Mouse (Mus musculus): ENCODE measurements around the gene Tspan3. TPM values are rescaled to one million over a fixed set of nuclear protein-coding genes. Genes with fewer than 3 reads are reported as not detected.
A peak's percentile ranks its signal among the peaks of the same experiment; 100 is the strongest.

Tspan3 gene
- polyA plus RNA-seq, 1 experiment from 2014 or later: 689 TPM

DNA sequence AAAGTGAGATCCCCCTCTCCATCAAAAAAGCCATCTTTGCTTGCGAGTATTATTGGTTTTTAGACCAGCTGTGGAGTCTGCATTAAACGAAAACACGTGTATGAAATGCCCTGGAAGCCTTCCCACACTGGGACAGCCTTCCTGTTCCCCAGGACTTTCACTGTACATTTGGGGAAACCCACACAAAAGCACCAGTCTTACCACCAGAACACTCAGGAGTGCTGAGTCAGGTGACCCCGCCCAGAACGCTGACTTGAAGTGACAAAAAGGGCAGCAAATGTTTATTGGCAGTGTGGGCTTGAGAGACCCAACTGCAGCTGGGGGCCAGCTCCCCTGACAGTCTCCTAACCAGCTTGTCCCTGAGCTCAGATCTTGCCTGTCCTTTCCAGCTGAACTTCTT is 884 bp upstream of the Tspan3 start:
- no peak for ATAC-seq
- H3K9ac ChIP-seq (ENCODE audit: low read depth, low read length): no peak overlapping the region
- 69% methylated on average over 5 of the region's 5 CpGs for WGBS
- no peaks in the 10 kb centered on the region for H3K36me3 ChIP-seq (ENCODE audit: control insufficient read depth, insufficient read depth, low read length)
- H3K27ac ChIP-seq (ENCODE audit: low read depth, low read length): no peak overlapping the region
- peaks cover 5% of the 10 kb centered on the region; the same call in 1 of the 2 replicates for H3K4me1 ChIP-seq (ENCODE audit: control insufficient read depth, insufficient read depth, low read depth, low read length)
- H3K9me3 ChIP-seq (ENCODE audit: control insufficient read depth, low read length): no peaks in the 10 kb centered on the region
- H3K4me3 ChIP-seq (ENCODE audit: low read length): no peak overlapping the region
- H3K27me3 ChIP-seq (replicated peaks; ENCODE audit: control insufficient read depth, insufficient read depth, low read length): no peaks in the 10 kb centered on the region
- H3K4me2 ChIP-seq (ENCODE audit: low read length): no peak overlapping the region

DNA sequence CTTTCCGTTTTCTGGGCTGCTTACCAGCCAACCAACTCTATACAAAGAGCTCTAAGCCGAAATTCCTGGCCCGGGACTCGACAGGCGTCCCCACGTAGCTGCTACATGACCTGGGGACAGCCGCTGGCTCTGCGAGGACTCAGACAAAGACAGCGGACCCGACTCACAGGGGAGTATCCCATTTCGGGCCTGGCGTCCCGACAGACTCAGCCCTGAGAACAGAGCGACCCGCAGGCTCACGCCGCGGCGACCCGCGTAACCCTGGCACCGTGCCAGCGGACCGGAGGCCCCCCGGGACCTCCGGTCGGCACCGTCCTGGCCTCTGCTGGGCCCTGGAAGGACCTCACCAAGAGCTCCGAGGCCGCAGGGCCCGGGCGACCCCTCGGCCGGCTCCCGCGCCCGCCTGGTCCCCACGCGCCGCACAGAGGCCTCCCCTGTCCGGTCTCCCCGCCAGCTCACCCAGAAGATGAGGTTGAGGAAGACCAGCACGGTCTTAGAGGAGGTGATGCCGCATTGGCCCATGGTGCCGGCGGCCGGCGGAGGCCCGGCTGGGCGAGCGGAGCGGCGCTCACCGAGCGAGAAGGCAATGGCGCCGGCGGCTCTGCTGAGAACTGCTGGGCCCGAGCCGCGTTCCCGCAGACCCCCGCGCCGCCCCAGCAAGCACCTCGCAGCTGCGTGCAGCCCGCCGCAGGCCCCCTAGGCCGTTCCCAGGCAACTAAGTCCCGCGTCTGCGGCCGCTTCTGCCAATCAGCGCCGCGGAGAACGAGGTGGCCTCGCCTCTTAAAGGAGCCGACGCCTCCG is 4.7 kb downstream of the Tspan3 start:
- Histone ChIP-seq H3K27me3 (replicated peaks; ENCODE audit: control insufficient read depth, insufficient read depth, low read length) (no peaks in the 10 kb centered on the region), H3K4me1 (ENCODE audit: control insufficient read depth, insufficient read depth, low read depth, low read length) (peaks cover 23% of the 10 kb centered on the region), H3K36me3 (ENCODE audit: control insufficient read depth, insufficient read depth, low read length) (no peaks in the 10 kb centered on the region), H3K4me2 (ENCODE audit: low read length) (peak overlapping the region; percentile 78), H3K4me3 (ENCODE audit: low read length) (peak overlapping the region; percentile 99), H3K27ac (ENCODE audit: low read depth, low read length) (peak overlapping the region; percentile 98), H3K9me3 (ENCODE audit: control insufficient read depth, low read length) (no peaks in the 10 kb centered on the region), H3K9ac (ENCODE audit: low read depth, low read length) (peak overlapping the region; percentile 100)
- ATAC-seq: peak; percentile 98
- under 1% methylated on average over 77 of the region's 82 CpGs for WGBS

DNA sequence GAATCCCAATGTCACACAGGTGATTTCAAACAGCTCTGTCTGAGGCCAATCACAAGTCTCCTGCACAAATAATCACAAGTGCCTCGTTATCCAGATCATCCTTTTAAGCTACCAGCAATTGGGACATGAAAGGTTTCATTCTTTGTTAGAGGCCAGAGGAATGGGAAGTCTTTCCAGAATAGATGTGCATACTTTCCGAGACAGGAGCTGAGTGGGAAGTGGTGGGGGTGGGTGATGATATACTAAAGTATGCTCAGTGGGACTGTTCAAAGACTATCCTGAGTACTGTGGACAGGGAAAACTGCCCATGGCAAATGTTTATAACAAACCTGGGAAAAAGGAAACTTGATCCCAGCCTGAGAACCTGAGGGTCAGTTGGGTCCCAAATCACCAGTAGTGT is 5.8 kb downstream of the Tspan3 start:
- H3K27me3 ChIP-seq (replicated peaks; ENCODE audit: control insufficient read depth, insufficient read depth, low read length): no peaks in the 10 kb centered on the region
- WGBS: 3% methylated on average over 2 of the region's 2 CpGs
- ATAC-seq: no peak
- H3K4me3 ChIP-seq (ENCODE audit: low read length): peak overlapping the region; percentile 99
- H3K9ac ChIP-seq (ENCODE audit: low read depth, low read length): peak overlapping the region; percentile 52; the same call in 1 of the 2 replicates
- H3K27ac ChIP-seq (ENCODE audit: low read depth, low read length): no peak overlapping the region
- no peaks in the 10 kb centered on the region for H3K36me3 ChIP-seq (ENCODE audit: control insufficient read depth, insufficient read depth, low read length)
- peak overlapping the region; percentile 78 for H3K4me2 ChIP-seq (ENCODE audit: low read length)
- H3K9me3 ChIP-seq (ENCODE audit: control insufficient read depth, low read length): no peaks in the 10 kb centered on the region
- peaks cover 23% of the 10 kb centered on the region for H3K4me1 ChIP-seq (ENCODE audit: control insufficient read depth, insufficient read depth, low read depth, low read length)

DNA sequence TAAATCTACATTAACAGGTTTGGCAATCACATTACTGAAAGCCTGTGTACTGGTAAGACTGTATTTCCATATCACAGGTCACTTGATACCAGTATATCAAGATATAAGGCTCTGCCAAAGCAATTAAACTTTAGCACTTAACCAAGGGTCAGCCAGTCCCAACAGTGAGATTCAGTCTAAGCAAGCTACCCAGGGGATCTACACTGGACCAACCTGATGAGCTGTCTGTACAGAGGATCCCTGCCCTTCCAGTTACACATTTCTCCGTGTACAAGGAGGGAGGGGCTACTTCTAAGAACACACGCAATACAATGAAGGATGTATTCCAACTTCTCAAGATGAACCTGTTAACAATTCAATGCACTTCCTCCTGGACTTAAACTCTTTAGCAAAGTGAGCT is 7.2 kb downstream of the Tspan3 start:
- H3K4me1 ChIP-seq (ENCODE audit: control insufficient read depth, insufficient read depth, low read depth, low read length): peaks cover 26% of the 10 kb centered on the region
- 74% methylated on average over 2 of the region's 2 CpGs for WGBS

DNA sequence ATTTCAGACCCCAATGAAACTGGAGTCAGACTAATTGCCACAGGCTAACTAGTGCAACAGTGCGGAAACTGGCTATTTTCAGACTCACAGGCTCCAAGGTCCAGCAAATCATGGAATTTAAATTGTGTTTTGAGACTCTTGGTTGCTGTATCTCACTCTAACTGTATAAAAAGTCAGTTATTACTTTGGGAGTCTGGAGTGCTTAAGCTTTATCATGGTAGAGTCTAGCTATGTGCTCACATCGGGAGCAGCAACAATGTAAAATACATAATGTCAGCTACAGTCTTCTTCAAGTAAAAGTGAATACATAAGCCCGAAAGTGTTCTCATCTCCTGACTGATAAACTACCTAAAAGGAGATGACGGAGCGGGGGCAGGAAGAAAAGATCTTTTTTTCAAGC is 10.7 kb downstream of the Tspan3 start:
- Histone ChIP-seq H3K4me2 (ENCODE audit: low read length) (no peak overlapping the region), H3K27me3 (replicated peaks; ENCODE audit: control insufficient read depth, insufficient read depth, low read length) (no peaks in the 10 kb centered on the region), H3K4me3 (ENCODE audit: low read length) (no peak overlapping the region), H3K9me3 (ENCODE audit: control insufficient read depth, low read length) (no peaks in the 10 kb centered on the region), H3K27ac (ENCODE audit: low read depth, low read length) (no peak overlapping the region), H3K9ac (ENCODE audit: low read depth, low read length) (no peak overlapping the region), H3K36me3 (ENCODE audit: control insufficient read depth, insufficient read depth, low read length) (0 out of 2 replicates have a peak, but pooled peaks cover 2% of the 10 kb centered on the region), H3K4me1 (ENCODE audit: control insufficient read depth, insufficient read depth, low read depth, low read length) (peaks cover 30% of the 10 kb centered on the region)
- no peak for ATAC-seq
- 91% methylated on average over 5 of the region's 5 CpGs for WGBS

More for the DNA sequence above, 7.2 kb downstream of the Tspan3 start:
- H3K27me3 ChIP-seq (replicated peaks; ENCODE audit: control insufficient read depth, insufficient read depth, low read length): no peaks in the 10 kb centered on the region
- no peaks in the 10 kb centered on the region for H3K36me3 ChIP-seq (ENCODE audit: control insufficient read depth, insufficient read depth, low read length)
- no peak for ATAC-seq
- no peak overlapping the region for H3K4me2 ChIP-seq (ENCODE audit: low read length)
- H3K27ac ChIP-seq (ENCODE audit: low read depth, low read length): no peak overlapping the region
- no peak overlapping the region for H3K4me3 ChIP-seq (ENCODE audit: low read length)
- H3K9ac ChIP-seq (ENCODE audit: low read depth, low read length): no peak overlapping the region
- no peaks in the 10 kb centered on the region for H3K9me3 ChIP-seq (ENCODE audit: control insufficient read depth, low read length)

DNA sequence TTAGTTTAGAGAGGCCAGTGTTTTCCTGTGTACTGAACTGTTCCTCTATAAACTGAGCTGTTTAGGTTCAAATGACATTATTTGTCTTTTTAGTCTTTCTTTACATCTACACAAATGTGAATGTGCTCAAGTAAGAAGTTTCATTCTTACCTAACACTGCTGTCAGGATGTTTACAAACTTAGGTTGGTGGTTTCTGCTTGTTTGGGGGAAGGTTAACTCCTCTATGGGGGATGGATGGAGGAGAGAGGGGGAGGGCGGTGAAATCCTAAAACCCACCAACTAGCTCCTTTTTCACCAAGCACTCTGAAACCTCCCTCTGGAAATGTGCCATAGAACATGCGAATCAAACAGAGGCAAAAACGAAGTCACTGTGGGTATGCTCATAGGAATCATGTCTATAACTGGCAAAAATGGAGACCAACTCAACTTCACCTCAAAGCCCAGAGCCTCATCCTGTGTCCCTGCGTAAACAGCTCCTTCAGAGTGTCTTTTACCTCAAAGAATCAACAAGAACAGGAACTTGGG is 12.7 kb downstream of the Tspan3 start:
- 75% methylated on average over 4 of the region's 4 CpGs for WGBS
- no peak overlapping the region for H3K9ac ChIP-seq (ENCODE audit: low read depth, low read length)
- ATAC-seq: no peak

DNA sequence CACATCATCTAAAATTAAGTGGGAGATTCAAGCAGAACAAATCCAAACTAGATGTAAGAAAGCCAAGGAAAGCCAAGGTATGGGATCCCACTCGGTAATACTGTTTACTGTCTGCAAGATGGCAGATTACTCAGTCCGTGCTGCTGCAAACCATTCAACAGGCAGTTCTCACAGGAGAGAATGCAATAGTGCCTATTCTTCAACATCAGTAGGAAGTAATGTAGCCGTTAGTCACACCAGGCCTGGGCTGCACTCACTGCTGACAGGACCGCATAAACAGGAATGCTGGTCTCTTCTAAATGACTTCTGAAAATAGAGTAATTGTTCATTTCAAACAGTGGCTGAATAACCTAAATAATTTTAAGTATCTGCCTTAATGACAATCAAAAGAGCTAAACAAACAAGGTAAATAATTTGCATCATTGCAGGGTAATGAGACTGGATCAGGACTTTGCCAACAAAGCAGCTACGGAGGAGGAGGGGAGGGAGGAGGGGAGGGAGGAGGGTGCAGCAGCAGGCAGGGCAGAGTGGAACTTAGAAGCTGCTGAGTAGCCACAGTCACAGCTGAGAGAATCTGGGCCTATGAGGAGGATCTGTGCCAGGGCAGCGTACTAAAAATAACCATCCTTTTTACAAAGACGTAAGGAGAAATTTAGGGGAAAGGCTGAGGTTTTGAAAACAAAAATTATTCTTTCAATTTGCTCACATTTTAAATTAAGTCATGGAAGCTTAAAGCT is 13.4 kb downstream of the Tspan3 start:
- Histone ChIP-seq H3K27me3 (replicated peaks; ENCODE audit: control insufficient read depth, insufficient read depth, low read length) (no peaks in the 10 kb centered on the region), H3K4me1 (ENCODE audit: control insufficient read depth, insufficient read depth, low read depth, low read length) (peaks cover 16% of the 10 kb centered on the region), H3K9ac (ENCODE audit: low read depth, low read length) (no peak overlapping the region; the same call in 1 of the 2 replicates), H3K4me3 (ENCODE audit: low read length) (no peak overlapping the region), H3K36me3 (ENCODE audit: control insufficient read depth, insufficient read depth, low read length) (peaks cover 2% of the 10 kb centered on the region; the same call in 1 of the 2 replicates), H3K9me3 (ENCODE audit: control insufficient read depth, low read length) (no peaks in the 10 kb centered on the region), H3K27ac (ENCODE audit: low read depth, low read length) (peak overlapping the region; percentile 31), H3K4me2 (ENCODE audit: low read length) (no peak overlapping the region)
- ATAC-seq: peak; percentile 84
- 23% methylated on average over 7 of the region's 7 CpGs for WGBS

More for the DNA sequence above, 12.7 kb downstream of the Tspan3 start:
- no peak overlapping the region for H3K4me3 ChIP-seq (ENCODE audit: low read length)
- no peaks in the 10 kb centered on the region for H3K27me3 ChIP-seq (replicated peaks; ENCODE audit: control insufficient read depth, insufficient read depth, low read length)
- no peaks in the 10 kb centered on the region for H3K9me3 ChIP-seq (ENCODE audit: control insufficient read depth, low read length)
- peaks cover 16% of the 10 kb centered on the region for H3K4me1 ChIP-seq (ENCODE audit: control insufficient read depth, insufficient read depth, low read depth, low read length)
- H3K4me2 ChIP-seq (ENCODE audit: low read length): no peak overlapping the region
- no peak overlapping the region; the same call in 1 of the 2 replicates for H3K27ac ChIP-seq (ENCODE audit: low read depth, low read length)
- 0 out of 2 replicates have a peak, but pooled peaks cover 2% of the 10 kb centered on the region for H3K36me3 ChIP-seq (ENCODE audit: control insufficient read depth, insufficient read depth, low read length)

DNA sequence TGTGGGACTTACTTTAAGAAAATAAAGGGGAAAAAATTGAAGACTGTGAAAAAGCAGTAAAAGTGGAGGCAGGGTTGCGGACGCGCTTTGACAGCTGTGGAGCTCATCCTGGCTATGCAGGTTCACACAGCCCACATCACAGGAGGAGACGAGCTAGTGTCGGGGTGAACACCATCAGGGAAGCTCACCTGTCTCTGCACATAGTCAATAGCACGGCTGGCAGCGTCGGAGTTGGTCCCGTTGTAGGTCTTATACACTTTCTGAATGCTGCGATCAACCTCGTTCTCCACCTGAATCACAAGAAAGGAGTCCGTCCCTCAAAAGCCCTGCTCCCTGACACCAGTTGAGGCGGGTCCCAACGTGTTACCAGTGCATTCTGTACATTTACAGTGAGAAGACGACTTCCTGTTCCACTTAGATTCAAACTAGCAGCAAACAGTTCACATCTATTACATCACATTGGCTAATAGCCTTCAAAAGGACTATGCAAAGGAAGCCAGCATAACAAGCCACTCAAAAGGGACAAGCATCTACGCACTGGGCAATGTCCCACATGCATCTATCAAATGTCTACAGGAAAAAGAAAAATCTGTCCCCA is 18.9 kb downstream of the Tspan3 start:
- no peak for ATAC-seq
- Histone ChIP-seq H3K4me2 (ENCODE audit: low read length) (no peak overlapping the region), H3K9ac (ENCODE audit: low read depth, low read length) (no peak overlapping the region), H3K27ac (ENCODE audit: low read depth, low read length) (no peak overlapping the region), H3K27me3 (replicated peaks; ENCODE audit: control insufficient read depth, insufficient read depth, low read length) (no peaks in the 10 kb centered on the region), H3K4me3 (ENCODE audit: low read length) (no peak overlapping the region), H3K9me3 (ENCODE audit: control insufficient read depth, low read length) (no peaks in the 10 kb centered on the region), H3K36me3 (ENCODE audit: control insufficient read depth, insufficient read depth, low read length) (peaks cover 19% of the 10 kb centered on the region), H3K4me1 (ENCODE audit: control insufficient read depth, insufficient read depth, low read depth, low read length) (no peaks in the 10 kb centered on the region; the same call in 1 of the 2 replicates)
- 97% methylated on average over 16 of the region's 16 CpGs for WGBS
